Mouse (Mus musculus) forebrain, embryonic 14.5 days (tissue): ENCODE data around the gene Avpi1. TPM values are rescaled to one million over a fixed set of nuclear protein-coding genes. Genes with fewer than 3 reads are reported as not detected.

ENCODE experiments used
- ATAC-seq: fragments of 200-750 bp; cut with Nextera tagmentation; 2 replicates; pipeline ENCODE4 v1.8.0; 2017; ENCODE audit warnings: mild to moderate bottlenecking, moderate library complexity
- DNase-seq: peaks from one replicate; pipeline ENCODE4 v3.0.0-alpha.2; 2015; ENCODE audit warnings: low spot score
- H3K27ac ChIP-seq: fragments of 300-500 bp; sonication (generic); 2 replicates; pipeline ENCODE4 v1.5.1; 2014; ENCODE audit warnings: low read depth, mild to moderate bottlenecking, control low read depth, low read length, moderate library complexity
- H3K27me3 ChIP-seq: fragments of 300-500 bp; sonication (generic); replicated peaks from 2 replicates; pipeline ENCODE4 v1.6.1; 2014; ENCODE audit warnings: low read length, control low read depth, mixed read lengths; ENCODE audit not compliant: control insufficient read depth, insufficient read depth
- H3K36me3 ChIP-seq: fragments of 300-500 bp; sonication (generic); 2 replicates; pipeline ENCODE4 v1.6.1; 2014; ENCODE audit warnings: low read length, control low read depth; ENCODE audit not compliant: control insufficient read depth, insufficient read depth
- H3K4me1 ChIP-seq: fragments of 300-500 bp; sonication (generic); 2 replicates; pipeline ENCODE4 v1.6.1; 2014; ENCODE audit warnings: antibody characterized with exemption, low read length, control low read depth; ENCODE audit not compliant: control insufficient read depth, insufficient read depth
- H3K4me2 ChIP-seq: fragments of 300-500 bp; sonication (generic); 2 replicates; pipeline ENCODE4 v1.6.1; 2014; ENCODE audit warnings: mild to moderate bottlenecking, control low read depth, low read length
- H3K4me3 ChIP-seq: fragments of 300-500 bp; sonication (generic); 2 replicates; pipeline ENCODE4 v1.5.1; 2014; ENCODE audit warnings: low read depth, low read length, control low read depth
- H3K9ac ChIP-seq: fragments of 300-500 bp; sonication (generic); 2 replicates; pipeline ENCODE4 v1.6.1; 2014; ENCODE audit warnings: mild to moderate bottlenecking, low read length, control low read depth, moderate library complexity
- H3K9me3 ChIP-seq: fragments of 300-500 bp; sonication (generic); replicated peaks from 2 replicates; pipeline ENCODE4 v1.6.1; 2016; ENCODE audit warnings: low read length, control low read depth, mixed read lengths; ENCODE audit not compliant: control insufficient read depth
- WGBS: fragments of 180-500 bp; shearing (Covaris S2); extraction: QIAGEN DNeasy Blood & Tissue Kit; methylation state at CpG from one replicate; pipeline ENCODE4 v1.1.7; 2014; 5-methylcytosine and 5-hydroxymethylcytosine counted together
- polyA plus RNA-seq: library from polyadenylated mRNA; unstranded; fragments of >200 nt; fragmentation: Nextera tagmentation; extraction: Ambion mirVana; gene quantifications from 2 replicates; pipeline ENCODE4 v1.2.1, GENCODE M21; 2014

The Avpi1 gene
- polyA plus RNA-seq, 1 experiment from 2014 or later: 13.0 TPM

- Histone ChIP-seq H3K9ac (no peak overlapping the region), H3K27ac (no peak overlapping the region), H3K27me3 (peaks cover 4% of the 10 kb centered on the region; the same call in 1 of the 2 replicates), H3K4me1 (peaks cover 3% of the 10 kb centered on the region; the same call in 1 of the 2 replicates), H3K4me3 (no peak overlapping the region), H3K36me3 (no peaks in the 10 kb centered on the region), H3K9me3 (no peaks in the 10 kb centered on the region), H3K4me2 (no peak overlapping the region)
- WGBS: 15% methylated on average over 7 of the region's 7 CpGs
- ATAC-seq: no peak
- no peak for DNase-seq
These were observed 35.3 kb upstream of the Avpi1 start for GRCm38 (mm10) chr19:42164188-42164587.

GRCm38 (mm10) chr19:42163764-42164163 is 34.9 kb upstream of the Avpi1 start, which contains the start of gene Zfyve27:
Gene Zfyve27 (plus strand): TSS chr19:42163951.
- WGBS: 68% methylated on average over 5 of the region's 5 CpGs
- H3K4me2 ChIP-seq: no peak within 1 kb of the TSS
- no peak for DNase-seq
- no peak for ATAC-seq
- no peak within 1 kb of the TSS for H3K27ac ChIP-seq
- H3K4me3 ChIP-seq: no peak within 1 kb of the TSS
- H3K4me1 ChIP-seq: peaks cover 3% of the 10 kb centered on the region; the same call in 1 of the 2 replicates
- H3K9me3 ChIP-seq: no peaks in the 10 kb centered on the region
- no peak within 1 kb of the TSS for H3K9ac ChIP-seq
- no peaks in the 10 kb centered on the region for H3K36me3 ChIP-seq
- peaks cover 4% of the 10 kb centered on the region; the same call in 1 of the 2 replicates for H3K27me3 ChIP-seq

- Histone ChIP-seq H3K9ac (no peak overlapping the region), H3K36me3 (no peaks in the 10 kb centered on the region), H3K27me3 (no peaks in the 10 kb centered on the region), H3K9me3 (no peaks in the 10 kb centered on the region), H3K4me3 (no peak overlapping the region), H3K27ac (no peak overlapping the region), H3K4me1 (no peaks in the 10 kb centered on the region), H3K4me2 (no peak overlapping the region)
- 78% methylated on average over 13 of the region's 13 CpGs for WGBS
- DNase-seq (no peak), ATAC-seq (no peak)
These were observed 29.6 kb upstream of the Avpi1 start for GRCm38 (mm10) chr19:42158246-42159017.

- H3K27ac ChIP-seq: no peak overlapping the region
- no peaks in the 10 kb centered on the region for H3K9me3 ChIP-seq
- H3K4me3 ChIP-seq: no peak overlapping the region
- H3K4me1 ChIP-seq: no peaks in the 10 kb centered on the region
- H3K36me3 ChIP-seq: no peaks in the 10 kb centered on the region
- ATAC-seq (no peak), DNase-seq (no peak)
- 68% methylated on average over 12 of the region's 12 CpGs for WGBS
- no peak overlapping the region for H3K9ac ChIP-seq
- H3K27me3 ChIP-seq: no peaks in the 10 kb centered on the region
- H3K4me2 ChIP-seq: no peak overlapping the region
These were observed 28.8 kb upstream of the Avpi1 start for GRCm38 (mm10) chr19:42157493-42158237.

- Histone ChIP-seq H3K27me3 (peaks cover 7% of the 10 kb centered on the region), H3K27ac (no peak overlapping the region), H3K4me2 (no peak overlapping the region), H3K9ac (no peak overlapping the region), H3K36me3 (no peaks in the 10 kb centered on the region), H3K9me3 (no peaks in the 10 kb centered on the region), H3K4me3 (no peak overlapping the region), H3K4me1 (0 out of 2 replicates have a peak, but pooled peaks cover 8% of the 10 kb centered on the region)
- ATAC-seq (peak; percentile 53), DNase-seq (peak; percentile 88)
- 2% methylated on average over 6 of the region's 6 CpGs for WGBS
These were observed 23.1 kb upstream of the Avpi1 start for GRCm38 (mm10) chr19:42151990-42152389.

GRCm38 (mm10) chr19:42148569-42148860 is 19.7 kb upstream of the Avpi1 start:
- 35% methylated on average over 7 of the region's 7 CpGs for WGBS

GRCm38 (mm10) chr19:42147769-42148568 is 19.1 kb upstream of the Avpi1 start:
- H3K36me3 ChIP-seq: no peaks in the 10 kb centered on the region
- under 1% methylated on average over 63 of the region's 63 CpGs for WGBS
- peak; percentile 49 for ATAC-seq
- peak; percentile 32 for DNase-seq
- H3K9me3 ChIP-seq: no peaks in the 10 kb centered on the region
- peak overlapping the region; percentile 70 for H3K9ac ChIP-seq
- H3K4me3 ChIP-seq: peak overlapping the region; percentile 53
- H3K4me2 ChIP-seq: peak overlapping the region; percentile 73
- H3K27ac ChIP-seq: 0 out of 2 replicates have a peak overlapping the region, but pooled peaks have one; percentile 21
- 0 out of 2 replicates have a peak, but pooled peaks cover 8% of the 10 kb centered on the region for H3K4me1 ChIP-seq
- H3K27me3 ChIP-seq: peaks cover 8% of the 10 kb centered on the region

More at GRCm38 (mm10) chr19:42148569-42148860, 19.7 kb upstream of the Avpi1 start:
- H3K27ac ChIP-seq: no peak overlapping the region
- peaks cover 8% of the 10 kb centered on the region for H3K27me3 ChIP-seq
- H3K4me2 ChIP-seq: peak overlapping the region; percentile 73
- no peaks in the 10 kb centered on the region for H3K36me3 ChIP-seq
- DNase-seq: no peak
- no peaks in the 10 kb centered on the region for H3K9me3 ChIP-seq
- H3K4me3 ChIP-seq: peak overlapping the region; percentile 53
- peak overlapping the region; percentile 70 for H3K9ac ChIP-seq
- H3K4me1 ChIP-seq: 0 out of 2 replicates have a peak, but pooled peaks cover 8% of the 10 kb centered on the region
- ATAC-seq: no peak

GRCm38 (mm10) chr19:42147170-42147768 is 18.4 kb upstream of the Avpi1 start, which contains the start of gene Marveld1:
Gene Marveld1 (plus strand): TSS chr19:42147400.
- under 1% methylated on average over 21 of the region's 57 CpGs for WGBS
- Histone ChIP-seq H3K4me3 (peak within 1 kb of the TSS; percentile 53), H3K4me1 (0 out of 2 replicates have a peak, but pooled peaks cover 8% of the 10 kb centered on the region), H3K4me2 (peak within 1 kb of the TSS; percentile 73), H3K9ac (peak within 1 kb of the TSS; percentile 70), H3K36me3 (no peaks in the 10 kb centered on the region), H3K9me3 (no peaks in the 10 kb centered on the region), H3K27me3 (peaks cover 8% of the 10 kb centered on the region), H3K27ac (0 out of 2 replicates have a peak within 1 kb of the TSS, but pooled peaks have one; percentile 21)
- peak; percentile 35 for DNase-seq
- peak; percentile 54; the same call in 1 of the 2 replicates for ATAC-seq
